Mouse (Mus musculus) CD4-positive, CD25-positive, alpha-beta regulatory T cell, adult 9 weeks (primary cell): ENCODE measurements around the gene Rtraf. TPM values are rescaled to one million over a fixed set of nuclear protein-coding genes. Genes with fewer than 3 reads are reported as not detected.

Source experiments
- polyA plus RNA-seq: library from polyadenylated mRNA; unstranded; fragments of 100-300 nt; shearing (Covaris generic); gene quantifications from one replicate; pipeline ENCODE4 v1.2.1, GENCODE M21; 2017

The Rtraf gene
- 98.5 TPM for polyA plus RNA-seq

DNA sequence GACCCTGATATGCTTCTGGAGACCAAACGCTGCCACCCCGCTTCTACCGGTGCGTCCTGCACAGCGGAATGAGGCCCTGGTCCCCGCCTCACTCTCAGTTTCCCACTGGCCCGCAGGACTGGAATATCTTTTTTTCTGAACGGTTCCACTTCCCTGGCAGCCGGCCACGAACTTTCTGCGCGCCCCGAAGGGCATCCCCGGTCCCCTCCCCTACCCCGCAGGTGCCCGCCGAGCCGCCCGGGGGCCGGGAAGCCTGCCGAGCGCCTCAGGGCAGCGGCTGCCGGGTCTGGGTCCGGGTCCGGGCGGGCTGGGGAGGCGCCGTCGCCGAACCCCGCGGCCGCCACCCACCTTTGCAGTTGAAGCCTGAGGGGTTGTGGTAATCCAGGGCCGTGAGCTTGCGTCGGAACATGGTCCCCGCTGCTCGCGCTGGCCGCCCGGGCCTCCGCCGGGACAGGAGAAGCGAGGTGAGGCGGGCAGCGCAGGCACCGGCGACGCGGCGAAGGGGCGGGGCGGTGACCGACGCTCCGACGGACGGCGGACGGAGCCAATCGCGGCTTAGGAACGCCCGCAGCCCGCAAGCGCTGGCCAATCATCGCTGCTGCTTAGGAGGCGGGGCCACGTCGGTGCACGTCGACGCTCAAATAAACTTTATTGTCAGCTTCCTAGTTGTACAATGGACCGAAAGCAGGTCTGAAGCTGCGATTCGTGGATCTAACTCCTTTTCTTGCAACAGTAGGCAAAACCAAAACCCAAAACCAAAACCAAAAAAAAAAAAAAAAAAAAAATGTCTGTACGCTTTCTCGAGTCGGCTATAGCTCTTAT, at the start of gene Rtraf:
Gene Rtraf, minus strand, starts transcription at position 504 of the 822 bp plus-strand sequence.

Other genes with a start within 250 kb of the Rtraf start
- 5.9 TPM for gene Gm2237, start 238.7 kb downstream of the Rtraf start, polyA plus RNA-seq
- gene Gm5458, start 221.2 kb downstream of the Rtraf start, polyA plus RNA-seq: not detected
- 2.6 TPM for gene Nid2, start 72.6 kb downstream of the Rtraf start, polyA plus RNA-seq
- gene Gng2, start 153.8 kb upstream of the Rtraf start, polyA plus RNA-seq: 58.7 TPM